Mouse (Mus musculus) T-helper 17 cell (primary cell): ENCODE data around the gene Cys1.

Experiments used
- in situ Hi-C, 2 experiments: fragments of 300-600 bp; cut with MboI, MseI; formaldehyde crosslinking; loops; 1 replicate in 1 of 2; 2 replicates in 1 of 2; pipeline ENCODE4 v1.15.1; 2025; ENCODE audit warnings: high pct_unique_total_duplicates in 2 of 2

Gene Cys1

DNA sequence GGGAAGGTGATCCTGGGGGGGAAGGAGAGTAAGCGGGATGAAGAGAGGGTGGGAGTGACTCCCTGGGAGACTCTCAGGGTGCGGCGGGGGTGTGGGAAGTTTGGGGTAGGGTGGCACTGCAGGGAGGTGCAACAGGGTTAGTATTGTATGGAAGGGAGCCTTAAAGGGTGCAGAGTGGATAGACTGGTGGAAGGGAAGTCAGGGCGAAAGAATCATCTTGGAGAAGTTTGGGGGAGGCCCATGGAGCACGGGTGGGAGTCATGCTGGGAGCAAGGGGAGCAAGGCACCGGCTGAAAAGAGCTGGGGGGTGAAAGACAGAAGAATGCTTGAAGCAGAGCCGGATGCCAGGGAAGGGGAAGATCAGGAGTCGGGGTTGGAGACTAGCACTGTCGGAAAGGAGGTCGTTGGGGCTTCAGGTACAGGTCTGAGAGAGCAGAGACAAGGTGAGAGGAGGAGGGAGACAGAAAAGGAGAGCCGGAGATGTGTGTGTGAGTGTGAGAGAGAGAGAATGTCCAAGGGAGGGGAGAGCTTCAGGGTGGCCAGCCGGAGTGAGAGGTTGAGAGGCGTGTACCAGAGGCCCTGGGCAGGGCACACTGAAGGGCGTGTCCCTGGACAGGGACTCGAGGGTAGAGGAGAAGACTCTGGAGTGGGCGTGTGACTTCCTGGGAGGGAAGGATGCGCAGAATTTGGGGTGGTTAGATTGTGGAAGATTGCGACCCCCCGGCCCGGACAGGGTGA is at the start of gene Cys1:
Gene Cys1, minus strand, starts transcription at position 528 of the 738 bp plus-strand sequence.
- in situ Hi-C loops: no loop called here

DNA sequence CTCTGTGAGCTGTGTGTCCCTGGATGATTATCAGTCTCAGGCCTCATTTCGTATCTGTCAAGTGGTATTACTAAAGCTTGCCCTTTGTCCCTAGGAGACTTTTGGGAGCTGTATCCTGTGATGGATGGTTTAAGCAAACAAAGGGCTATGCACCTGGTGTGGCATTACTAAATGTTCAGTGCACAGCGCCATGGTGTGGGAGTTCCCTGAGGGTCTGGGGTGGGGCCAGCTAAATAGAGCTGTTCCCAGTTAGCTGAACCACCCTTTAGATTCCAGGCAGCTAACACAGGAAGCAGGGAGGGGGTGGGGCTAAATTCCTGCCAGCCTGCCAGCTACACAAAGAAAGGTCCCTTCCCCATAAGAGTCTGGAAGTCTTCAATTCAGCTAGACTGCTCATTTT is 42.8 kb upstream of the Cys1 start:
- in situ Hi-C loops: no loop called here

DNA sequence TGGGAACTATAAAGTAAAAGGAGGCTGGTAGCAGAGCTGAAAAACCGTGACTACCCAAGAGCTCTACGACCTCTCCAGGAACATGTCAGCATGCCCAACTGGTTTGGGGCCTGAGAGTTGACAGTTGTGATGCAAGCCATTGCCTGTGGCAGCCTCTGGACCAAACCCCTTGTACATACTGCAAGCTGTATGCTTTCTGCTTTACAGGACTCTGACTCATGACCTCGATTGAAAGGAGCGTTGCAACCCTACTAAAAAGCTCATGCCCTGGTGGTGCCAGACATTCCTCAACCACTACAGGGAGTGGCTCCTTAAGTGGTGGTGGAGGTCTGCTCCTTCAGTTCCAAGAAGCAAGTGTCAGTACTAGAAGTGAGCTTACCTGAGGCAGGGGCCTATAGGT is 42.2 kb upstream of the Cys1 start:
- in situ Hi-C loops: no loop called here

DNA sequence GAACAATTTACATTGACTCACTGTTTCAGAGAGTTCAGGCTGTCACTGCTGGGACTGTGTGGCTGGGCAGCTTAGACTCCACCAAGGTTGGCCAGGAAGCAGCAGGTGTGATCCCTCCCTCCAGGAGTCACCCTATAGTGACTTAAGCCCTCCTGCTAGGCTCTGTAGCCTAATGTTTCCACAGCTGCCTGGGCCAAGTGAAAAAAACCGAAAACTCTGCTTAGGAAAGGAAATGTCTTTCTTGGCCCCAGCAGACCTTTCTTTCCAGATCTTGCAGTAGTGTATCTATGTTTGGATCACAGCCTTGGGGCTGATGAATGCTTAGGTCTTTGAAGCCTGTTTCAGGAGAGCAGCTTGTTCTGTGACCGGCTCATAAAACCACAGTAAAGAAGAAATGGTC is 41.8 kb upstream of the Cys1 start:
- in situ Hi-C loops: no loop called here

- in situ Hi-C loops: loop anchor here (5.0 to 10.0 kb wide), 3 partner anchors 230 to 608 kb away; no protein-coding TSS in a partner anchor
Observed at GRCm38 (mm10) chr12:24716721-24717301, 35.2 kb upstream of the Cys1 start.

DNA sequence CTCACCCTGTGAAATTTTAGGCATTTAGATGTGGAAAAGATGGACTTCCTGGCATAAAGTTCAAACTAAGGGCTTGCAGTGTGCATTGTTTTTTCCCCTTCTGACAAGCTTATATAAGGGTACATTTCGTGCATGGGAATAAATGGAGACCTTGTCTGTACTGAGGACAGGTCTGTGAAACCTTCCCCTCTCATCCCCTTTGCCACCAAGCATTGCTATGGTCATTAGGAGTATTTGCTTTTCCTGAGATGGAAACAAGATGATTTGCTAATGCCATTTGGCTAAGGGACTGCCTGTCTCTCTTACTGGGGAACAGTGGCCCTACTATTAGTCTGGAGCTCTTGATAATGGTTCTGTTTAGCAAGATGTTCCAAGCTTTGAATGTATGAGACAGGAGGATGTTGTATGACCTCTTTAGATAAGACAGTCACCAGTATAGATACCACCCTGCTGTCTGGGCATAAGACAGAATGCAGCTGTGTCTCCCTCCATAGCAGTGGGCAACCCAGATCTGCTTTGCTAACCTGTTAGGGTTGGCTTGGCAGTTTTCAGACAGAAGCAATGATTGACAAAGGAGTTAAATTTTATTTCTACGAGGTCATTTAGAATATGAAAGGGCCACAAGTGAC is 33.8 kb upstream of the Cys1 start:
- in situ Hi-C loops: loop anchor here (5.0 to 10.0 kb wide), 3 partner anchors 232 to 609 kb away; no protein-coding TSS in a partner anchor

DNA sequence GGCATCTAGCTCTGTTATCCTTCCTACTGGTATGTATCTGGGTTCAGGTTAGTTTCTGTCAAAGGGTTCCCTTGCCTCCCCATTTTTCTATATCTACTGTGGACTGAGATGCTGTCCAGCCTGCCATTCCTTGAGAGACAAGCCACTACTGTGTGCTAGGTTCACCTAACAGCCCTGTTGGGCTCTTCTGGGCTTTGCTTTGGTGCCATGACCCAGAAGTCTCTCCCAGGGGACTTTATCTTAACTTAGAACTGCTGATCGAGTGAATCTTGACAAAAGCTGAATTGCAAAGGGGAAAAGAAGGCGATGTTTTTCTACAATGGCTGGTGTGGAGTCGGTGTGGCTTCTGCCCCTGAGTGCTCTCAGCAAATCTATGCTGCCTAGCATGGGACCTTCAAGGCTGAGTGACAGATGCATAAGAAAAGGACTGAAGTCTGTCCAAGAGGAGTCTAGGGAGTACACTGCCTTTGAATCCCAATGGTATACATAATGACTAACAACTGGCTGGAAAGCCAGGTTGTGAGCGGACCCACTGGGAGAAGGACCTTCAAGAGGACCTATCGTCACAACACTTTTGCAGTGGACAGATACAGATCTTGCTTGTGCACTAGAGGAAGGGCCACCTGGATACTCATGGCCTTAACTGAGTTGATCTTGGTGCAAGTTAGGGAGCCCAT is 33.1 kb upstream of the Cys1 start:
- in situ Hi-C loops: loop anchor here (5.0 to 10.0 kb wide), 3 partner anchors 233 to 610 kb away; no protein-coding TSS in a partner anchor

GRCm38 (mm10) chr12:24712396-24712795 is 30.8 kb upstream of the Cys1 start:
- in situ Hi-C loops: loop anchor here (10.0 kb wide), 2 partner anchors 482 to 612 kb away; no protein-coding TSS in a partner anchor

GRCm38 (mm10) chr12:24710672-24711071 is 29.1 kb upstream of the Cys1 start:
- in situ Hi-C loops: loop anchor here (10.0 kb wide), 2 partner anchors 484 to 614 kb away; no protein-coding TSS in a partner anchor

- in situ Hi-C loops: loop anchor here (10.0 kb wide), 2 partner anchors 485 to 615 kb away; no protein-coding TSS in a partner anchor
Observed at GRCm38 (mm10) chr12:24709831-24710508, 28.4 kb upstream of the Cys1 start.

- in situ Hi-C loops: no loop called here
Observed at GRCm38 (mm10) chr12:24709409-24709808, 27.8 kb upstream of the Cys1 start.

DNA sequence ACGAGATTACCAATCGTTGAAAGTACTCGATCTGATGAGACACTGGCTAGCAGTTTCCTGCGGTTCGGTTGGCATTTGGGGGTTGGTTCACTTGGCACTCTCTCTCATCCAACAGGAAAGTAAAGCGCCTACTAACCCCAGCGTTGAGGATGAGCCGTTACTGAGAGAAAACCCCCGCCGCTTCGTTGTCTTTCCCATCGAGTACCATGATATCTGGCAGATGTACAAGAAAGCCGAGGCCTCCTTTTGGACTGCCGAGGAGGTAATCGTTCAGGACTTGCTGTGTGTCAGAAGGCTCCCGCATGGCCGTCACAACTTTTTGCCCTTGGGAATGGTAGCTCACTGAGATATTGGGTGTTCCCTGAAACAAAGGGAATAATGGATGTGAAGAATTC is 27.2 kb upstream of the Cys1 start:
- in situ Hi-C loops: no loop called here

GRCm38 (mm10) chr12:24707954-24708823 is 26.6 kb upstream of the Cys1 start, which contains the start of gene Rrm2:
Gene Rrm2, plus strand, starts transcription at chr12:24708241.
- in situ Hi-C loops: no loop called here

GRCm38 (mm10) chr12:24707480-24707802 is 25.8 kb upstream of the Cys1 start:
- in situ Hi-C loops: no loop called here

- in situ Hi-C loops: no loop called here
Observed at GRCm38 (mm10) chr12:24706764-24707479, 25.3 kb upstream of the Cys1 start.

DNA sequence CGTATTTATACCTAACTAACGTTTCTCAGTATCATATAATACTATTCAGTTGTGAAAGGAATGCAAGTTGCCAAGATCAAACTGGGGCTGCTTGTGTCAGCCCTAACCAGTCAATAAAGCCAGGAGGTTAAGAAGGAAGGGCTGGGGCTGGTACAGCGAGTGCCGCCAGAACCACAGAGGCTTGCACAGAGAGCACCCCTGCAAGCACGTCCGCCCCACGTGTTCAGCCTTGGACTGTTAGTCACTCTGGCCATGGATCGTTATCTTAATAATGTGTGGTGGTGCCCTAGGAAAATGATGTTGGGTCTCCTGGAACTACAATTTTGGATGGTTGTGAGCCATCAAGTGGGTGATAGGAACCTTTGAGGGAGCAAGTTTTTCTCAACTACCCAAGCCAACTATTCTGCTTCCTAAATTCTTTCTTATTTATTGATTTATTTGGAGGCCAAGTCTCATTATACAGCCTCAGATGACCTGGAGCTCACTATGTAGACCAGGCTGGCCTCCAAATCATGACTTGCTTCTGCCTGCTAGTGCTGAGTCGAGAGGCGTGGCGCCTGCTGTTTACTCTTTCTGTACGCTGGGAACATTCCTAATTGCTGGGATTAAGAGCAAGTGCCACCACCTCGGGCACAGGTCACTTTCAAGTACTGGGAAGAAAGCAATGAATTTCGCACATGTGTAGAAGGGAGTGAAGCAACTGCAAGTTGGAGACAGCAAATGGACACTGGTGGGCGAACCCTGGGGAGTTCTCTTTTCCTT is 24.1 kb upstream of the Cys1 start:
- in situ Hi-C loops: no loop called here

DNA sequence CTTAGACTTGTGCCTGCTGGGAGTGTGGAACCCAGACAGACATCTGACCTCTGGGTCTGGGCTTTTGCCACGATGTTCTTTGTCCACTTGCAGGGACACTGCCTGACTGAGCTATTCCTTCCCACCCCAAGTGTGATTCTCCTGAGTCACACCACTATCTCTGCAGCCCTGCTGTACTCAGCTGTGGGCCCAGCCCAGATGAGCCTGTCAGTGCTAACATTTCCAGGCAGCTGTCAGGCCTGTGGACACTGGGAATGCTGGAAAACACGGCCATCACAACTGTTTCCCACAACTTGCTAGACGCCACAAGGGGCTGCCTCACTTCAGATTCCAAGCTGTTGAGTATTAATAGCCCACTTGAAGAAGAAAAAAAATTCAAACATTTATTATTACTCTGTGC is 21.4 kb upstream of the Cys1 start:
- in situ Hi-C loops: loop anchor here in 1 of 2 experiments (5.0 kb wide), 1 partner anchor 51 kb away; the partner anchor contains the start of gene Klf11

GRCm38 (mm10) chr12:24701621-24702020 is 20.0 kb upstream of the Cys1 start:
- in situ Hi-C loops: loop anchor here in 1 of 2 experiments (5.0 kb wide), 1 partner anchor 49 kb away; the partner anchor contains the start of gene Klf11

- in situ Hi-C loops: loop anchor here (5.0 kb wide), 3 partner anchors 92 to 242 kb away; no protein-coding TSS in a partner anchor
Observed at GRCm38 (mm10) chr12:24699578-24699977, 18.0 kb upstream of the Cys1 start.
